Mouse (Mus musculus): ENCODE measurements around the gene Tnfrsf12a.

DNA sequence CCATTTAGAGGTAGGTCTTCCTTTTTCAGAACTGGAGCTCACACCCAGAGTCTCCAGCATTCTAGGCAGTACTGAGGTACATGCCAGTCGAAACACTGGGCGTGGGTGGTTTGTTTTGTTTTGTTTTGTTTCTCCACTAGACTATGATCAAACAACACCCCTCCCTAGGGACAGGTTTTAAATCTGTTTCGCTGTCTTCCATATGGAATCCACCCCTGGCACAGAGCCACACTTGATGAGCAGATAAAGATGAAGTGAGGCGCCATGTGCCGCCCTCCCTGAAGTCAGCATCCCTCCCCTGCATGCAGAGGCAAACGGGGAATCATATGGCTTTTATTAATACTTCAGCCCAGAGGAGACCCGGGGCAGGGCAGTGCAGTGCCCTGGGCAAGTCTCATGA, 27.5 kb upstream of the Tnfrsf12a start:
- no peak for TF ChIP-seq POLR2A (IDR thresholded peaks at IDR 0.05; ENCODE audit: low read depth, low read length)
- no peak for TF ChIP-seq CTCF (conservative IDR thresholded peaks at IDR 0.05; ENCODE audit: insufficient read depth, insufficient read length, low read depth, low read length)
